Mouse (Mus musculus) adipocyte (in vitro differentiated cells): ENCODE results near the gene Olfr1506.
"Not testable (repeated sequence)": the region's sequence is repeated elsewhere in the genome, so short reads cannot be mapped to it uniquely, and the experiment has no call there.

ENCODE experiments used
- DNase-seq: peaks from one replicate; pipeline ENCODE4 v3.0.0-alpha.2; 2016; ENCODE audit warnings: low spot score

The Olfr1506 gene

GRCm38 (mm10) chr2:90224393-90224792 is at the start of gene Olfr1506:
TSS of gene Olfr1506 (minus strand) at chr2:90224493.
- not testable (repeated sequence) for DNase-seq

GRCm38 (mm10) chr2:90270932-90271331 is 46.6 kb upstream of the Olfr1506 start, which contains the start of gene Olfr1271:
TSS of gene Olfr1271 (minus strand) at chr2:90271032.
- no peak for DNase-seq

GRCm38 (mm10) chr2:90257492-90257891 is 33.2 kb upstream of the Olfr1506 start, which contains the start of gene Olfr142:
TSS of gene Olfr142 (minus strand) at chr2:90257592.
- DNase-seq = no peak

- not testable (repeated sequence) for DNase-seq
Measured at GRCm38 (mm10) chr2:90199606-90200005, 24.7 kb downstream of the Olfr1506 start.

GRCm38 (mm10) chr2:90195285-90195684 is 29.0 kb downstream of the Olfr1506 start:
- not testable (repeated sequence) for DNase-seq

- not testable (repeated sequence) for DNase-seq
Measured at GRCm38 (mm10) chr2:90194750-90195149, 29.5 kb downstream of the Olfr1506 start.

GRCm38 (mm10) chr2:90187082-90187481 is 37.2 kb downstream of the Olfr1506 start:
- DNase-seq = not testable (repeated sequence)

- not testable (repeated sequence) for DNase-seq
Measured at GRCm38 (mm10) chr2:90186082-90186481, 38.2 kb downstream of the Olfr1506 start.
